Mouse (Mus musculus) stomach, embryonic 16.5 days (tissue): ENCODE measurements around the gene Psd. TPM values are rescaled to one million over a fixed set of nuclear protein-coding genes. Genes with fewer than 3 reads are reported as not detected.
A peak's percentile ranks its signal among the peaks of the same experiment; 100 is the strongest.

Source experiments
- ATAC-seq: fragments of 200-750 bp; cut with Nextera tagmentation; 2 replicates; pipeline ENCODE4 v1.8.0; 2017; ENCODE audit warnings: moderate number of reproducible peaks, moderate TSS enrichment; ENCODE audit not compliant: insufficient read depth, low FRiP score
- H3K27ac ChIP-seq: fragments of 300-500 bp; sonication (generic); 2 replicates; pipeline ENCODE4 v1.5.1; 2014; ENCODE audit warnings: low read length
- H3K27me3 ChIP-seq: fragments of 300-500 bp; sonication (generic); 2 replicates; pipeline ENCODE4 v1.6.1; 2014; ENCODE audit warnings: low read length, control low read depth, mixed read lengths; ENCODE audit not compliant: control insufficient read depth, insufficient read depth
- H3K36me3 ChIP-seq: fragments of 300-500 bp; sonication (generic); 2 replicates; pipeline ENCODE4 v1.6.1; 2014; ENCODE audit warnings: low read length; ENCODE audit not compliant: control insufficient read depth, insufficient read depth
- H3K4me1 ChIP-seq: fragments of 300-500 bp; sonication (generic); 2 replicates; pipeline ENCODE4 v1.6.1; 2014; ENCODE audit warnings: low read length, control low read depth, mixed read lengths; ENCODE audit not compliant: control insufficient read depth, insufficient read depth
- H3K4me2 ChIP-seq: fragments of 300-500 bp; sonication (generic); 2 replicates; pipeline ENCODE4 v1.6.1; 2014; ENCODE audit warnings: low read depth, low read length, mixed read lengths
- H3K4me3 ChIP-seq: fragments of 300-500 bp; sonication (generic); replicated peaks from 2 replicates; pipeline ENCODE4 v1.5.1; 2014; ENCODE audit warnings: mild to moderate bottlenecking, low read length
- H3K9ac ChIP-seq: fragments of 300-500 bp; sonication (generic); 2 replicates; pipeline ENCODE4 v1.6.1; 2014; ENCODE audit warnings: low read length
- H3K9me3 ChIP-seq: fragments of 300-500 bp; sonication (generic); replicated peaks from 2 replicates; pipeline ENCODE4 v1.6.1; 2016; ENCODE audit warnings: low read length, control low read depth; ENCODE audit not compliant: control insufficient read depth
- WGBS: fragments of 180-500 bp; shearing (Covaris S2); extraction: QIAGEN DNeasy Blood & Tissue Kit; methylation state at CpG from one replicate; pipeline ENCODE4 v1.1.7; 2014; 5-methylcytosine and 5-hydroxymethylcytosine counted together
- polyA plus RNA-seq: library from polyadenylated mRNA; unstranded; fragments of >200 nt; fragmentation: Nextera tagmentation; extraction: Ambion mirVana; gene quantifications from 2 replicates; pipeline ENCODE4 v1.2.1, GENCODE M21; 2015

The Psd gene
- polyA plus RNA-seq, 1 experiment from 2014 or later = 23.0 TPM

DNA sequence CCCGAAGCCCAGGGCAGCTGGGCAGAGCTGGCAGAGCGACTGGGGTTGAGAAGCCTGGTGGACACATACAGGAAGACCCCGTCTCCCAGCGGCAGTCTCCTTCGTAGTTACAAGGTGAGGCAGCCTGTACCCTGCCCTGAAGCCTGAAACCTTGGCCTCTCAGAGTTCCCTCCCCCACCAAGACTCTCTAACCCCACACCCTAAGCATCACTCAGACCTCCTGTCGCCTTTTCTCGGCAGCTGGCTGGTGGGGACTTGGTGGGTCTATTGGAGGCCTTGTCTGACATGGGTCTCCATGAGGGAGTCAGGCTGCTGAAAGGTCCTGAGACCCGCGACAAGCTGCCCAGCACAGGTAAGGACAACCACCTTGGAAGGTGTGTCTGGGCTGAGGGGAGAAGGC is 15.6 kb downstream of the Psd start:
- Histone ChIP-seq H3K36me3 (peaks cover 12% of the 10 kb centered on the region; the same call in 1 of the 2 replicates), H3K27me3 (peaks cover 5% of the 10 kb centered on the region; the same call in 1 of the 2 replicates), H3K4me3 (no peak overlapping the region), H3K4me2 (no peak overlapping the region), H3K4me1 (peaks cover 30% of the 10 kb centered on the region), H3K9ac (no peak overlapping the region), H3K27ac (no peak overlapping the region), H3K9me3 (no peaks in the 10 kb centered on the region)
- ATAC-seq = no peak
- WGBS = 84% methylated on average over 9 of the region's 9 CpGs

DNA sequence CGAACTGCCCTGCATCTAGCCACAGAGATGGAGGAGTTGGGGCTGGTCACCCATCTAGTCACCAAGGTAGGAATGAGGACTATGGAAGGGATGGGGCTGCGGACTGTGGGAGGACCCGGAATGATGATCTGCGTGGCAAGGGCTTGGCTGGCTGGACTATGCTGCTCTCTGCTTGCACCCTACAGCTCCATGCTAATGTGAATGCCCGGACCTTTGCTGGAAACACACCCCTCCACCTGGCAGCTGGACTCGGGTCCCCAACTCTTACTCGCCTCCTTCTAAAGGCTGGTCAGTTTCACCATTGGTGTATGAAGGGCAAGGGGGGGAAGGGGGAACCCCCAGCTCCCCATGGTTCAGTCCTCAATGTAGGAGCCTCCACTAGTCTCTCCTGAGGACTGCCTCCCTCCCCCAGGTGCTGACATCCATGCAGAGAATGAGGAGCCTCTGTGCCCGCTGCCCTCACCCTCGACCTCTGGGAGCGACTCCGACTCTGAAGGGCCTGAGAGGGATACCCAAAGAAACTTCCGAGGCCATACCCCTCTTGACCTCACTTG is 16.6 kb downstream of the Psd start:
- 88% methylated on average over 12 of the region's 12 CpGs for WGBS
- H3K4me3 ChIP-seq = no peak overlapping the region
- H3K4me2 ChIP-seq = no peak overlapping the region
- peaks cover 26% of the 10 kb centered on the region for H3K4me1 ChIP-seq
- ATAC-seq = no peak
- no peaks in the 10 kb centered on the region for H3K27me3 ChIP-seq
- no peaks in the 10 kb centered on the region for H3K9me3 ChIP-seq
- no peak overlapping the region for H3K9ac ChIP-seq
- peaks cover 12% of the 10 kb centered on the region; the same call in 1 of the 2 replicates for H3K36me3 ChIP-seq
- H3K27ac ChIP-seq = no peak overlapping the region

DNA sequence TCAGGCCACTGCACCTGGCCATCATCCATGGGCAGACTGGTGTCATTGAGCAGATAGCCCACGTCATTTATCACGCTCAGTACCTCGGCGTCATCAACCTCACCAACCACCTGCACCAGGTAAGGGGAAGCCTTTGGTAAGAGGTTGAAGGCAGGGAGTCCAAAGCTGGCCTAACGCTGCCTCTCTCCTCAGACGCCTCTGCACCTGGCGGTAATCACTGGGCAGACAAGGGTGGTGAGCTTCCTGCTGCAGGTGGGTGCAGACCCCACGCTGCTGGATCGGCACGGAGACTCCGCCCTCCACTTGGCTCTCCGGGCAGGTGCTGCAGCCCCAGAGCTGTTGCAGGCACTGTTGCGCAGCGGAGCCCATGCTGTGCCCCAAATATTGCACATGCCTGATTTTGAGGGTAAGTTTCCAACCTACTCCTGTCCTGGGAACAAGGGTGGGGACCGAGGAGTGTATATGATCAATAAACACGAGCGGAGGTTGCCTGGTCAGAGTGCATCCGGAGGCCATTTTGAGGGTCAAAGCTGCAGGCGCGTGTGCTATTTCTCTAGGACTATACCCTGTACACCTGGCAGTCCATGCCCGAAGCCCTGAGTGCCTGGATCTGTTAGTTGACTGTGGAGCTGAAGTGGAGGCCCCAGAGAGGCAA is 17.2 kb downstream of the Psd start:
- H3K9me3 ChIP-seq = no peaks in the 10 kb centered on the region
- no peak overlapping the region for H3K27ac ChIP-seq
- H3K4me3 ChIP-seq = no peak overlapping the region
- 78% methylated on average over 21 of the region's 21 CpGs for WGBS
- H3K36me3 ChIP-seq = peaks cover 12% of the 10 kb centered on the region; the same call in 1 of the 2 replicates
- peaks cover 21% of the 10 kb centered on the region for H3K4me1 ChIP-seq
- no peak overlapping the region for H3K9ac ChIP-seq
- no peaks in the 10 kb centered on the region for H3K27me3 ChIP-seq
- no peak for ATAC-seq
- H3K4me2 ChIP-seq = no peak overlapping the region

DNA sequence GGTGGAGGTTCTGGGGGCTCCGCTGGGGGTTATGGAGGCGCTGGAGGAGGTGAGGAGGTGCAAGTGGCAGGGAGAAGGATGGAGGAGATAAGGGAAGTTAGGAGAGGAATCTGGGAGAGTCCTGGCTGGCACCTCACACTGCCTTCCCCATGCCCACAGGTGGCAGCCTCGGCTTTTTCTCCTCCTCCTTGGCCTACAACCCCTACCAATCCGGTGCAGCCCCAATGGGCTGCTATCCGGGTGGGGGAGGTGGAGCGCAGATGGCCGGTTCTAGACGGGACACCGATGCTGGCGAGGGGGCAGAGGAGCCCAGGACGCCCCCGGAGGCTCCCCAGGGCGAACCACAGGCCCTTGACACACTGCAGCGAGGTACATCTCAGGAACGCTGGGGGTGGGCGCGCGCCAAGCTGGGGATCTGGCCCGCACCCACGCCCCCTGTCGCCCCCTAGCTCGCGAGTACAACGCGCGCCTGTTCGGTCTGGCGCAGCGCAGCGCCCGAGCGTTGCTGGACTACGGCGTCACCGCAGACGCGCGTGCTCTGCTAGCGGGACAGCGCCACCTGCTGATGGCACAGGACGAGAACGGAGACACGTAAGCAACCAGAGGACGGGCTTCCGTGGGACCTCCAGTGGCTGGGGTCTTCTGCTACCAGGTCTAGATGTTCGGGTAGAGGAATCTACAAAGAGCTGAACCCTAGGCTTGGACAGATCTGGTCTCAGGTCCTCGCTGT is 18.1 kb downstream of the Psd start:
- H3K9ac ChIP-seq = peak overlapping the region; percentile 72
- ATAC-seq = peak; percentile 19; the same call in 1 of the 2 replicates
- peak overlapping the region; percentile 44 for H3K4me3 ChIP-seq
- H3K27me3 ChIP-seq = no peaks in the 10 kb centered on the region
- 2% methylated on average over 47 of the region's 47 CpGs for WGBS
- peaks cover 12% of the 10 kb centered on the region; the same call in 1 of the 2 replicates for H3K36me3 ChIP-seq
- H3K4me2 ChIP-seq = peak overlapping the region; percentile 80
- no peak overlapping the region for H3K27ac ChIP-seq
- peaks cover 14% of the 10 kb centered on the region for H3K4me1 ChIP-seq
- H3K9me3 ChIP-seq = no peaks in the 10 kb centered on the region

DNA sequence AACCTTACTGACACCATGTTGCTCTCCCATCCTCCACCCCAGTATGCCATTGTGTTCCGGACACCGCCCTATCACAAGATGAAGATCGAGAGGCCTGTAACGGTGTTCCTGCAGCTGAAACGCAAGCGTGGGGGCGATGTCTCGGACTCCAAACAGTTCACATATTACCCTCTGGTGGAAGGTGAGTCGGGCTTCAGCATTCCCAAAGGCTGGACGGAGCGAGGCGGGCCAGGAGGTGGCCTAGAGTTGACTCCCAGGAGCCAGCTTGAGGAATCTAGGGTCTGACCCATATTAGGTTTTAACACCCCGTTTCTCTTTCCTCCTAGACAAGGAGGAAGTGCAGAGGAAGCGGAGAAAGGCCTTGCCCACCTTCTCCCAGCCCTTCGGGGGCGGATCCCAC is 18.7 kb downstream of the Psd start:
- Histone ChIP-seq H3K27ac (no peak overlapping the region), H3K4me1 (peaks cover 18% of the 10 kb centered on the region), H3K36me3 (peaks cover 12% of the 10 kb centered on the region; the same call in 1 of the 2 replicates), H3K4me2 (peak overlapping the region; percentile 80; the same call in 1 of the 2 replicates), H3K4me3 (no peak overlapping the region), H3K9ac (peak overlapping the region; percentile 72), H3K27me3 (no peaks in the 10 kb centered on the region), H3K9me3 (no peaks in the 10 kb centered on the region)
- WGBS = 78% methylated on average over 16 of the region's 16 CpGs
- no peak for ATAC-seq

DNA sequence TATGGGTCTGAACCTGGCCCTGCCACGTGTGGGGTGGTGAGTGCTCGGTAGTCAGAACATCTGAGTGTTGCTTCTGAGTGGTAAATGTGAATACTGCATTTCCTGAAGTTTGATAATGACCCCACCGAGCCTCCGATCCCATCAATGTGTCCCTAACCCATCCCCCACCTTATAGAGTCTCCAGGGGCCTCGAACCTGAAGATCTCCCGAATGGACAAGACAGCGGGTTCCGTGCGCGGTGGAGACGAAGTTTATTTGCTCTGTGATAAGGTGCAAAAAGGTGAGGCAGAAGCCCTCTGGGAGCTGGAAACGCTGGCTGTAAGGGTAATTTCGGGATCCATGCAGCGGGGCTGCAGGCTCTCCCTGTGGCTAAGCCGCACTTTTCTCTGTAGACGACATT is 19.2 kb downstream of the Psd start:
- H3K4me3 ChIP-seq = no peak overlapping the region
- WGBS = 80% methylated on average over 16 of the region's 16 CpGs
- ATAC-seq = no peak
- H3K9ac ChIP-seq = no peak overlapping the region
- peaks cover 12% of the 10 kb centered on the region; the same call in 1 of the 2 replicates for H3K36me3 ChIP-seq
- H3K4me2 ChIP-seq = no peak overlapping the region
- no peak overlapping the region for H3K27ac ChIP-seq
- no peaks in the 10 kb centered on the region for H3K27me3 ChIP-seq
- H3K9me3 ChIP-seq = no peaks in the 10 kb centered on the region
- H3K4me1 ChIP-seq = peaks cover 18% of the 10 kb centered on the region

DNA sequence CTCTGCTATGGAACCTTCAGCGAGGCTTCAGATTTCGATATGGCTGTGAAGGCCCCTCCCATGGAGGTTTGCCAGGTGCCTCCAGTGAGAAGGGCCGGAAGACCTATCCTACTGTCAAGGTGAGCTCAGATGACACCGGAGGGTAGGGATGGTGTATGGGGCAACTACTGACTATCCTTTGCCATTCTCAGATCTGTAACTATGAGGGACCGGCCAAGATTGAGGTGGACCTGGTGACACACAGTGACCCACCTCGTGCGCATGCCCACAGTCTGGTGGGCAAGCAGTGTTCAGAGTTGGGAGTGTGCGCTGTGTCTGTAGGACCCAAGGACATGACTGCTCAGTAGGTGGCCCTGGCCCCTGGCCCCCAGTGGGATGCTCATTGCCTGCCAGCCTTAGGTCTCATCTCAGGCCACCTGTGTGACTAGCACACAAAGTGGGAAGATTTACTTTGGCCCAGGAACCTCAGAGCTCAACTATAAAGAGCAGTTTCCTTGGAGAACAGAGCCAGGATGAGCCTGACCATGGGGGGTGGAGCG is 20.1 kb downstream of the Psd start:
- Histone ChIP-seq H3K27ac (no peak overlapping the region), H3K4me1 (peaks cover 18% of the 10 kb centered on the region), H3K9me3 (no peaks in the 10 kb centered on the region), H3K27me3 (no peaks in the 10 kb centered on the region), H3K9ac (no peak overlapping the region), H3K4me3 (no peak overlapping the region), H3K4me2 (no peak overlapping the region), H3K36me3 (peaks cover 12% of the 10 kb centered on the region; the same call in 1 of the 2 replicates)
- no peak for ATAC-seq
- 89% methylated on average over 9 of the region's 9 CpGs for WGBS

DNA sequence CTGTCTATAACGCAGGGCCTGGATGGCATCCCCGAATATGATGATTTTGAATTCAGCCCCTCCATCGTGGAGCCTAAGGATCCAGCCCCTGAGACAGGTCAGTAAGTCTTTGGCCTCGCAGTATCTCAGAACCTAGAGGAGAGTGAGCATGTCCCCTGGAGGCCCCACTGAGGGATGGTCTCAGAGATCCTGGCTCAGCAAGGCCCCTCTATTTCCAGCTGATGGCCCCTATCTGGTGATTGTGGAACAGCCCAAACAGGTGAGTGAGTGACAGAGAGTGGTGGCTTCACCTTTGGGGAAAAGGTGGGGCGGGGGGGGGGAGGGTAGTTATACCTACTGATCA is 20.7 kb downstream of the Psd start:
- peak overlapping the region; percentile 81 for H3K4me3 ChIP-seq
- H3K4me1 ChIP-seq = peaks cover 18% of the 10 kb centered on the region
- 51% methylated on average over 5 of the region's 5 CpGs for WGBS
- peak overlapping the region; percentile 91 for H3K27ac ChIP-seq
- peak overlapping the region; percentile 95 for H3K4me2 ChIP-seq
- peak overlapping the region; percentile 82 for H3K9ac ChIP-seq
- H3K9me3 ChIP-seq = no peaks in the 10 kb centered on the region
- no peaks in the 10 kb centered on the region for H3K27me3 ChIP-seq
- 0 out of 2 replicates have a peak, but pooled peaks cover 6% of the 10 kb centered on the region for H3K36me3 ChIP-seq
- no peak for ATAC-seq
